Mouse (Mus musculus) liver, embryonic 14.5 days (tissue): ENCODE results near the gene Ptger2. TPM values are rescaled to one million over a fixed set of nuclear protein-coding genes. Genes with fewer than 3 reads are reported as not detected.
A peak's percentile ranks its signal among the peaks of the same experiment; 100 is the strongest.

ENCODE experiments used
- ATAC-seq: fragments of 200-750 bp; cut with Nextera tagmentation; 2 replicates; pipeline ENCODE4 v1.8.0; 2017; ENCODE audit warnings: moderate number of reproducible peaks, mild to moderate bottlenecking, moderate library complexity; ENCODE audit not compliant: insufficient read depth
- DNase-seq, 3 experiments: peaks; one replicate each; pipeline ENCODE4 v3.0.0-alpha.2; 2012 to 2013; ENCODE audit warnings: low read depth in 3 of 3, low spot score in 3 of 3
- H3K27ac ChIP-seq: fragments of 300-500 bp; sonication (generic); 2 replicates; pipeline ENCODE4 v1.5.1; 2014; ENCODE audit warnings: moderate library complexity, mild to moderate bottlenecking, control low read depth, inconsistent platforms
- H3K27me3 ChIP-seq: fragments of 300-500 bp; sonication (generic); 2 replicates; pipeline ENCODE4 v1.6.1; 2014; ENCODE audit warnings: mild to moderate bottlenecking, low read length, moderate library complexity; ENCODE audit not compliant: control insufficient read depth, insufficient read depth
- H3K36me3 ChIP-seq: fragments of 300-500 bp; sonication (generic); replicated peaks from 2 replicates; pipeline ENCODE4 v1.6.1; 2014; ENCODE audit warnings: low read depth; ENCODE audit not compliant: control insufficient read depth, insufficient read depth
- H3K4me1 ChIP-seq, 2 experiments: fragments of 200-500 bp in 1 of 2; fragments of 300-500 bp in 1 of 2; sonication (generic) in 1 of 2; replicated peaks; 2 replicates each; pipeline ENCODE4 v1.6.1; 2012 to 2014; ENCODE audit warnings: antibody characterized with exemption in 1 of 2, inconsistent platforms in 1 of 2, low read length in 1 of 2; ENCODE audit not compliant: control insufficient read depth in 2 of 2, insufficient read depth in 2 of 2
- H3K4me2 ChIP-seq: fragments of 300-500 bp; sonication (generic); 2 replicates; pipeline ENCODE4 v1.6.1; 2014; ENCODE audit warnings: low read depth, mild to moderate bottlenecking, control low read depth, moderate library complexity
- H3K4me3 ChIP-seq, 2 experiments: fragments of 200-500 bp in 1 of 2; fragments of 300-500 bp in 1 of 2; sonication (generic) in 1 of 2; 2 replicates each; pipeline ENCODE4 v1.5.1; 2012 to 2014; ENCODE audit warnings: low read depth in 2 of 2, low read length in 2 of 2, mild to moderate bottlenecking in 2 of 2, control low read depth in 1 of 2, inconsistent platforms in 1 of 2, moderate library complexity in 1 of 2; ENCODE audit not compliant: insufficient read depth in 1 of 2
- H3K9ac ChIP-seq: fragments of 300-500 bp; sonication (generic); replicated peaks from 2 replicates; pipeline ENCODE4 v1.6.1; 2014; ENCODE audit warnings: mild to moderate bottlenecking, control low read depth, moderate library complexity
- H3K9me3 ChIP-seq: fragments of 300-500 bp; sonication (generic); 2 replicates; pipeline ENCODE4 v1.6.1; 2016; ENCODE audit warnings: low read length, mixed read lengths; ENCODE audit not compliant: control insufficient read depth
- CTCF ChIP-seq: IDR thresholded peaks from 2 replicates; pipeline ENCODE4 v1.5.1; 2016; ENCODE audit warnings: antibody characterized with exemption, low read depth, control low read depth
- EP300 ChIP-seq: IDR thresholded peaks from 2 replicates; pipeline ENCODE4 v1.6.1; 2016; ENCODE audit warnings: antibody characterized with exemption, low read depth
- WGBS: fragments of 180-500 bp; shearing (Covaris S2); extraction: QIAGEN DNeasy Blood & Tissue Kit; methylation state at CpG from one replicate; pipeline ENCODE4 v1.1.7; 2014; ENCODE audit not compliant: insufficient replicate concordance; 5-methylcytosine and 5-hydroxymethylcytosine counted together
- polyA plus RNA-seq, 2 experiments: library from polyadenylated mRNA; depleted of rRNA in 1 of 2; stranded (reverse) in 1 of 2; unstranded in 1 of 2; fragments of >200 nt; fragmentation: Nextera tagmentation in 1 of 2; extraction: Ambion mirVana in 1 of 2; gene quantifications; 2 replicates each; pipeline versions ENCODE4 v1.2.1 to v1.2.3; 2012 to 2014

Ptger2 gene
- polyA plus RNA-seq, 2 experiments: 0.27 to 0.47 TPM

- H3K27me3 ChIP-seq: no peaks in the 10 kb centered on the region; the same call in 1 of the 2 replicates
- ATAC-seq: no peak
- 53% methylated on average over 9 of the region's 9 CpGs for WGBS
Observed at GRCm38 (mm10) chr14:44984106-44984505, 3.9 kb upstream of the Ptger2 start.

GRCm38 (mm10) chr14:44986248-44986647 lies 1.7 kb upstream of the Ptger2 start:
- H3K9me3 ChIP-seq: no peaks in the 10 kb centered on the region
- no peak overlapping the region for H3K27ac ChIP-seq
- DNase-seq: no peak

More at GRCm38 (mm10) chr14:44984106-44984505, 3.9 kb upstream of the Ptger2 start:
- Histone ChIP-seq H3K9me3 (no peaks in the 10 kb centered on the region), H3K9ac (no peak overlapping the region), H3K27ac (no peak overlapping the region), H3K36me3 (no peaks in the 10 kb centered on the region), H3K4me3 (no peak overlapping the region), H3K4me2 (no peak overlapping the region), H3K4me1 (no peaks in the 10 kb centered on the region)
- no peak for DNase-seq
- TF ChIP-seq EP300: no peak
- no peak for TF ChIP-seq CTCF

GRCm38 (mm10) chr14:44988456-44989016 lies 541 bp downstream of the Ptger2 start:
- TF ChIP-seq EP300: no peak
- TF ChIP-seq CTCF: no peak
- peak; percentile 31; the same call in 1 of the 2 replicates for ATAC-seq

More at GRCm38 (mm10) chr14:44986248-44986647, 1.7 kb upstream of the Ptger2 start:
- no peak for ATAC-seq
- H3K4me2 ChIP-seq: no peak overlapping the region
- no peak overlapping the region for H3K9ac ChIP-seq
- TF ChIP-seq CTCF: no peak
- TF ChIP-seq EP300: no peak
- H3K4me3 ChIP-seq: no peak overlapping the region
- no peaks in the 10 kb centered on the region for H3K4me1 ChIP-seq
- no peaks in the 10 kb centered on the region for H3K36me3 ChIP-seq
- H3K27me3 ChIP-seq: no peaks in the 10 kb centered on the region; the same call in 1 of the 2 replicates

GRCm38 (mm10) chr14:44989017-44989721 lies 1.2 kb downstream of the Ptger2 start:
- Histone ChIP-seq H3K27ac (no peak overlapping the region), H3K9me3 (no peaks in the 10 kb centered on the region), H3K9ac (no peak overlapping the region), H3K36me3 (no peaks in the 10 kb centered on the region), H3K4me3 (peak overlapping the region; percentile 37 to 44), H3K27me3 (no peaks in the 10 kb centered on the region; the same call in 1 of the 2 replicates), H3K4me2 (peak overlapping the region; percentile 50), H3K4me1 (no peaks in the 10 kb centered on the region)
- under 1% methylated on average over 45 of the region's 45 CpGs for WGBS
- TF ChIP-seq EP300: no peak
- ATAC-seq: no peak
- DNase-seq: no peak

More at GRCm38 (mm10) chr14:44988456-44989016, 541 bp downstream of the Ptger2 start:
- H3K9me3 ChIP-seq: no peaks in the 10 kb centered on the region
- WGBS: 1% methylated on average over 14 of the region's 14 CpGs
- H3K4me1 ChIP-seq: no peaks in the 10 kb centered on the region
- H3K36me3 ChIP-seq: no peaks in the 10 kb centered on the region
- peak overlapping the region; percentile 37 to 44 for H3K4me3 ChIP-seq
- H3K27ac ChIP-seq: no peak overlapping the region
- no peak for DNase-seq
- no peak overlapping the region for H3K9ac ChIP-seq
- H3K4me2 ChIP-seq: peak overlapping the region; percentile 50
- H3K27me3 ChIP-seq: no peaks in the 10 kb centered on the region; the same call in 1 of the 2 replicates

GRCm38 (mm10) chr14:44989751-44990150 lies 1.8 kb downstream of the Ptger2 start:
- Histone ChIP-seq H3K27me3 (no peaks in the 10 kb centered on the region; the same call in 1 of the 2 replicates), H3K4me2 (peak overlapping the region; percentile 50), H3K9me3 (no peaks in the 10 kb centered on the region), H3K36me3 (no peaks in the 10 kb centered on the region), H3K27ac (no peak overlapping the region), H3K4me3 (peak overlapping the region; percentile 37 to 44; a peak in 3 of 4 replicates), H3K4me1 (no peaks in the 10 kb centered on the region), H3K9ac (no peak overlapping the region)
- no peak for ATAC-seq
- TF ChIP-seq CTCF (no peak), EP300 (no peak)
- 14% methylated on average over 4 of the region's 4 CpGs for WGBS
- DNase-seq: no peak
